Mouse (Mus musculus) adipocyte (in vitro differentiated cells): ENCODE measurements around the gene Gdpgp1.
A peak's percentile ranks its signal among the peaks of the same experiment; 100 is the strongest.

ENCODE experiments used
- DNase-seq: peaks from one replicate; pipeline ENCODE4 v3.0.0-alpha.2; 2016; ENCODE audit warnings: low spot score

Gdpgp1 gene

GRCm38 (mm10) chr7:80227065-80227464, 5.6 kb upstream of the Gdpgp1 start:
- no peak for DNase-seq

DNA sequence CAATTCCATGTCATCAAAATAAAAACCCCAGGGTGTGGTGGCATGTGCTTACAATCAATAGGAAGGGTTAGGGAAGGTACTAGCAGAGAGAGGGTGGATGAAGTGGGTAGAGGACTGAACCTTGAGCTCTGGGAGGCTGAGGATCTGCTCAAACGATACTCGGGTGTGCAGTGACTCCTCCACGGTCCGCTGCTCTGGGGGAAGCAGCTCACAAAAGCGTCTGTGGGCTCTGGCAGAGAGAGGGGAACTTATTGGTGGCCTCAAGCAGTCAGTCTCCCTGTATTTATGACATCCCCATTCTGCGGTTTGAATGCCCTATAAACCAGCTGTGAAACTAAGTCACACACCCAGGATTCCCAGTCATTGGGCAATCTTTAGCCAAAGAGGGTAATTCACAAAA, 2.5 kb upstream of the Gdpgp1 start:
- no peak for DNase-seq

- peak; percentile 45 for DNase-seq
Observed at GRCm38 (mm10) chr7:80231971-80232488, 635 bp upstream of the Gdpgp1 start.

DNA sequence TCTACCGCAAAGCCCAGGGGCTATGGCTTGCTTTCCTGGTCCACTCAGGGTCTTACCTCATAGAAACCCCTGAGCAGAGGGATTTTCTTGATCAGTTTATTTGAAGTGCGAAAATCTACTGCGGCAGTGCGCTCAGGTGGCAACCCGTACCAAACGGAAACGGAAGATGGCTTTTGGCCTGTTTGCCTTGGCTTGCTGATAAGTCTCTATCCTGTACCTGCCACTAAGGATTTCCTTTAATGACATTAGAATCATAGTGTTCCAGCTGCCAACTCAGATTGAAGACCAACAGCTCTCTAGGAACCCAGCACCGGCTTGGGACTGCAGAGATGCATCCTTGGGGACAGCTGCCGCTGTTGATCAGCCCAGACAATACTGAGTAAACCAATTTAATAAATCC, 1.1 kb downstream of the Gdpgp1 start:
- DNase-seq, result no peak

GRCm38 (mm10) chr7:80238542-80238941, 5.9 kb downstream of the Gdpgp1 start:
- DNase-seq, result no peak

DNA sequence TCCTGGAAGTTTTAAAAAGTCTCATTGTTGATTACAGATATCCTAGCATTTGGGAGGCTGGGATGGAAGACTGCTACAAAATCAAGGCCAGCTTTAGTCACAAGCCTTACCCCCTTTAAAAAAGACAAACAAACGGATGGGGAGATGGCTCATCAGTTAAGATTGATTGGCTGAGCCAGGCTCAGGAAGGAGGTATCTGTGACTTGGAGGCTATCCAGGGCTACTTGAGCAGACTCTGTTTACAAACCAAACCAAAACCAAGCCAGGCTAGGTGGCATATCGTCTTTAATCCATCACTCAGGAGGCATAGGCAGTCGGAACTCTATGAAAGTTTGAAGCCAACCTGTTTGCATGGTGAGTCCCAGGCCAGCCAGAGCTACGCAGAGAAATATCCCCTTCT, 9.0 kb downstream of the Gdpgp1 start:
- no peak for DNase-seq

DNA sequence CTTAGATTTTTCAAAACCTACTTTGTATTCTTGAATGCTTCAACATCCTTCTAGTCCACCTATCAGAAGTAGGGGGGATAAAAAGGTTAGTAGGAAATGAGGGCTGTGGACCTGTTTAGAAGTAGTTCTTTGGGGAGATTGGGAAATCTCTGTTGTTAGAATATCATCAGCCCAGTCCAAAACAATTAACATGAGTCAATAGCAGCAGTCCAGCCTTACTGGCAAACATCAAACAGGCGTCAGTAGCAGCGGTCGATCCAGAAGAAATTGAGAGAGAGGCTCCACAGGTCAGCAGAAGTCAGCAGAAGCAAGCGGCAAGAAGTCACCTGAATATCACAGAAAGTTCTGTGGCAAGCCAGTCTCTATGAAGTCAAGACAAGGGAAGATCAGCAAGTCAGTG, 12.2 kb downstream of the Gdpgp1 start:
- DNase-seq, result no peak

DNA sequence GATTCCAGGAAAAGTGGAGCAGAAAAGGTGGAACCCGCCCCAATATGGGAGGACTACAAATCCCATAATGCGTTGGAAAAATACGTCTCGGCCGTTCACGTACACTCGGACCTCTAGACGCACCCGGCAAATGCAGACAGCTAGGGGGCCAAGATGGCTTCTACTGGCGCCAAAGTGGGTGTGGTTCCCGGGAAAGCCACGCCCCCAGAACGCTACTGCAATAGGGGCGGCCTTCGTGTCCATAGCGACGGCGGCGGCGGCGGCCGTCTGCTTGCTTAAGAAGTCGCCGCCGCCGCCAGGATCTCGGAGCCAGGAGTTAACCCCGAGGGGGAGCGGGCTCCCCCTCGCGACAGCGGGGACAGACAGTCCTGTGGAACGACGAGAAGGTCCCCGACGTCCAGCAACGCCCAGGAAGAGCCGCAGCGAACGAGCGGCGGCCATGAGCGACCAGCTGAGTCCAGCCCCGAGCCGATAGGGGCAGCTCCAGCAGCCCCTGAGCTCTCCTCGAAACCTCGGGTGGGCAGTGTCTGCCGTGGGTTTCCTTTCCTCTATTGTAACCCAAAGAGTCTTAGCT, 13.6 kb downstream of the Gdpgp1 start, which contains the start of gene Ttll13:
Ttll13 (plus strand) TSS at position 229 of the 574 bp plus-strand sequence.
- peak; percentile 92 for DNase-seq

DNA sequence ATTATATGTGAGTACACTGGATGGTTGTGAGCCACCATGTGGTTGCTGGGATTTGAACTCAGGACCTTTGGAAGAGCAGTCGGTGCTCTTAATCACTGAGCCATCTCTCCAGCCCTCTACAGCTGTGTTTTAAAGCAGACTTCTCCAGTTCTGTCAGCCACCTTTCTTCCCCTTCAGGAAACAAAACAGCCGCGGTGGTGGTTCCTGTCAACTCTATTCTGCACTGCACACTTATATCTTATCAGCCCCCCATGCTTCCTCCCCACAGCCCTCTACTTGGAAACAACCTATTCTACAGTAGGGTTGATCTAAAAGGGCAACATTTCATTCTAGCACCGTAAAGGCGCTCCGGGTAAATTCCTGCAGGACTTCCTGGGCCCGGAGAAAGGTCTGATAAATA, 14.2 kb downstream of the Gdpgp1 start:
- no peak for DNase-seq

DNA sequence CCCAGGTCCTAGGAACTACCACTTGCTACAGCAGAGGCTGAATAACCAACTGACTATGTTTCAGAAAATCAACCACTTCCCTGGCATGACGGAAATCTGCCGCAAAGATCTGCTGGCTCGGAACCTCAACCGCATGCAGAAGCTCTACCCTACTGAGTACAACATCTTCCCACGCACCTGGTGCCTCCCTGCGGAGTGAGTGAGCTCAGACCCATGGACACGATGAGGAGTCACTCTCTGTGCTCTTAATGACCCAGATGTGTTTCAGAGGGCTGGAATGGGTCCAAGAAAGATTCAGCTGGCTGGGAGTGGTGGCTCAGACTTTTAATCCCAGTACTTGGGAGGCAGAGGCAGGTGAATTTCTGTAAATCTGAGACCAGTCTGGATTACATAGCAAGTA, 19.8 kb downstream of the Gdpgp1 start:
- DNase-seq, result no peak

DNA sequence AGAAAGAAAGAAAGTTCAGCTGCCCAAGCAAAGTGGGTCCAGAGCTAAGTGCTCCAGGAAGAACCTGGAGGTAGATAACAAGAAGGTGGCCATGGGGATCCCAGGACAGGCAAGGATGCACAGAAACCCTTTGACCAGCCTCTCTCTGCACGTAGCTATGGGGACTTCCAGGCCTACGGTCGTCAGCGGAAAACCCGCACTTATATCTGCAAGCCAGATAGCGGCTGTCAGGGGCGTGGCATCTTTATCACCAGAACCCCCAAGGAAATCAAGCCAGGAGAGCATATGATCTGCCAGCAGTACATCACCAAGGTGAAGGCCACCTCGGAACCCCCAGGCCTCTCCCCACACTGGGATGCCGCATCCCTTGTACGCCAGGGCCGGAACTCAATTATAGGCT, 20.2 kb downstream of the Gdpgp1 start:
- no peak for DNase-seq

DNA sequence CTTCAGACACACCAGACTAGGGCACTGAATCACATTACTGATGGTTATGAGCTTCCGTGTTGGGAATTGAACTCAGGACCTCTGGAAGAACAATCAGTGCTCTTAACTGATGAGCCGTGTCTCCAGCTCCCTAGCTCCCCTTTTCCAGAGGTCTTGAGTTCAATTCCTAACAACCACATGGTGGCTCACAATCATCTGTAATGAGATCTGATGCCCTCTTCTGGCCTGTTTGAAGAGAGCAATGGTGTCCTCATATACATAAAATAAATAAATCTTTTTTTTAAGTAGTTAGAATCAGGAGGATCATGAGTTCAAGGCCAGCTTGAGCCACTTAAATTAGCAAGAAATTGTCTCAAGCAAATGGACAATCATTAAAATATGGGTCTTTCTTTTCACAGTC, 23.3 kb downstream of the Gdpgp1 start:
- DNase-seq, result peak; percentile 14

DNA sequence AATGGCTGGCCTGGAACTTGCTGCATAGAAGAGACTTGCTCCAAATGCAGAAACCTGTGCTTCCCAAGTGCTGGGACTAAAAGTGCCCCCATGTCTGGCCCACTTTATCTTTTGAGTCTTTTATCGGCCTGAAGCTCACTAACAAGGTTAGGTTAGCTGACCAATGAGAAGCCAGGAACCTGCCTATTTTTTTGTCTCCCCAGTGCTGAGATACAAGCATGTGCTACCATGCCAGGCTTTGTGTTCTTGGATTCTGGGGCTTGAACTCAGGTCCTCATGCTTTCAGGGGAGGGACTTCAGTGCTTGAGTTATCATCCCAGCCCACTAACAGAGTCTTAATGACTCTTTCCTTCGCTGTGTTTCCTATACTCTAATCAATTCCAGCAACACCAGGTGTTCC, 25.0 kb downstream of the Gdpgp1 start:
- DNase-seq, result no peak

DNA sequence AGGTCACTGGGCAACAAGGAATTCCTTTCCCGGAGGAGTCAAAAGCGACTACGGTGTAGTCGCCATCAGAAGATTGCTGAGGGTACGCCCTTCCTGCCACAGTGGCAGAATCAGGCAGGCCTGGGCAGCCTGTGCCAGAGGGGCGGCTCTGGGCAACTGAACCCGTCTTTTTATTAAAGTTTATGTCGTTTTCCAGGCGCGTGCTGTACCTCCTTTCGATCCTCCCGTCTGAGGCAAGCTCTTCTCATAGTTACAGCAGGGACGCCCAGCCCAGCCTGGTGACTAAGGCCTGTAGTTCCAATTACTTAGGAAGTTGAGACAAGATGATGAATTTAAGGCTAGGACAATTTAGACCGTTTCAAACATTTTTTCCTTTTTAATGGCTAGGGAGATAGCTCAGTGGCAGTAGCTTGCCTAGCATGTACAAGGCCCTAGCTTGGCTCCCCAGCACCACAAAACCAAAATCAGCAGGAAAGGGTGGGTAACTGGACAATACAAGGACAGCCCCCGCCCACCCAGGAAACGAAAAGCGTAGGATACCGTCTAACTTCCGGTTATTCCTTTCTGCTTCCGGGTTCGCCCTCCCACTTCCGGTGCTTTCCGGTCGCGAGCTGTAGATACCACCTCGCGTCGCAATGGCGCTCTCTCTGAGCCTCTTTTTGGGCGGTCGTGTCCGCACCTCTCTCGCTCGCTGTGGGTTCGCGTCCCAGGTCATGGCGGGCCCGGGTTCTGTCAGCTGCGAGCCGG, 28.1 kb downstream of the Gdpgp1 start, which contains the start of gene Ngrn:
Ngrn (plus strand) TSS at position 591 of the 747 bp plus-strand sequence.
- DNase-seq, result peak; percentile 88

DNA sequence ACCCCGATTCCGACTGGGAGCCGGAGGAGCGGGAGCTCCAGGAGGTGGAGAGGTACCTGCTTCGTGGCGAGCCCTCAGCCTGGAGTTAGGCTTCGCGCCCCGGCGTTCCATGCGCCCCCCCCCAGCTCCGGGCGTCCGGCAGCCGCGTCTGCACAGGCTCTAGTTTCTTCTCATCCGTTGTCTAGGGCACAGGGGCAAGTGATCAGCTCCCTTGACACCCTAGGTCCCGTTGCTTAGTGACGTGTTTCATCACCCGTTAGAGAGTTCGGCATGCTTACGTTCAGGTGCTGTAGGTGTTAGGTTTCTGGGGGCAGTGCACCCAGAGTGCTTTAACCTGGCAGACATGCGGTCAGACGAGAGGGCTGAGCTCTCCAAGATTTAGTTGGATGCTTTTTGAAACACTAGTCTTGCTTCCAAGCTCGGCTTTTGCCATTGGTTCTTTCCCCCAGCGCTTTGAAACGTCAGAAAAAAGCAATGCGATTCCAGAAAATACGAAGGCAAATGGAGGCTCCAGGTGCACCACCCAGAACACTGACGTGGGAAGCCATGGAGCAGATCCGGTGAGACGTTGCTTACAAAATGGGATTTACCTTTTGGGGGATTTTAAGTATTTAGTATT, 28.8 kb downstream of the Gdpgp1 start:
- DNase-seq, result peak; percentile 22

- DNase-seq, result no peak
Observed at GRCm38 (mm10) chr7:80264606-80265005, 31.9 kb downstream of the Gdpgp1 start.

DNA sequence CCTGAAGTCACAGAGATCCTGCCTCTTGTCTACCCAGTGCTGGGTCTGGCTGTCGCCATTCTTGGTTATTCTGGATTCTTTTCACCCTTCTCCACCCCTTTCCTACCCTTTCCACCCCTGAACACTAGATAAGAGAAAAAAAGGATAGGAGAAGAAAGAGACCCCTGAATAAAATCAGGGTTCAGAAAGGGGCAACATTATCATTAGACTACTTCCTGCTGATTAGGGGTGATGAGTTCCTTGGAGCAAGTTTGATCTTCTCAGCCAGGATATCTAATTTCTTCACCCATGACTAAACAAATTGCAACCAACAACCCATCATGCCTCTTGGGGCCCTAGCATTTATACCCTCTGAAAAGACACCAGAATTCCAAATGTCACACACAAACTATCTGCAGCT, 35.1 kb downstream of the Gdpgp1 start:
- no peak for DNase-seq

GRCm38 (mm10) chr7:80268897-80269750, 36.5 kb downstream of the Gdpgp1 start, which contains the start of gene Vps33b:
Gene Vps33b (plus strand): TSS chr7:80269649.
- DNase-seq, result peak; percentile 91

DNA sequence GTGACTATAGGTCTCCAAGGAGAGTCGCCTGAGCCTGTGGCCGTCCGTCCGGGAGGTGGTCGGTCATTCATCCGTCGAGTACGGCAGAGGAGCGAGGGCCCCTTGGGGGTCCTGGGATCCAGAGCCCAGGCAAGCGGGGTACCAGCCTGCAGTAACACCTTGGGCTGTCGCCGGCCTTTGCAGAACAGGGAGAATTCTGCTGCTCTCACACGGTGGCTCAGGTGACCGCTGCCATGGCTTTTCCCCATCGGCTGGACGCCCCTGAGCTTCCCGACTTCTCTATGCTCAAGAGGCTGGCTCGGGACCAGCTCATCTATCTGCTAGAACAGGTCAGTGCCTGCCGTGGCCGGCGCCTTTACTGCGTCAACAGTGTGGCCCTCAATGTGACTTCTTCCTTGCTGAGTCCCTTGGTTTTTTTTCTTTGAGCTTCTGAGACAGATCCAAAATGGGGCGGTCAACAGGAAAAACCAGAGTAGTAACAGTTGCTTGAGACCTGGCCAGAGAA, 37.1 kb downstream of the Gdpgp1 start:
- DNase-seq, result peak; percentile 55

DNA sequence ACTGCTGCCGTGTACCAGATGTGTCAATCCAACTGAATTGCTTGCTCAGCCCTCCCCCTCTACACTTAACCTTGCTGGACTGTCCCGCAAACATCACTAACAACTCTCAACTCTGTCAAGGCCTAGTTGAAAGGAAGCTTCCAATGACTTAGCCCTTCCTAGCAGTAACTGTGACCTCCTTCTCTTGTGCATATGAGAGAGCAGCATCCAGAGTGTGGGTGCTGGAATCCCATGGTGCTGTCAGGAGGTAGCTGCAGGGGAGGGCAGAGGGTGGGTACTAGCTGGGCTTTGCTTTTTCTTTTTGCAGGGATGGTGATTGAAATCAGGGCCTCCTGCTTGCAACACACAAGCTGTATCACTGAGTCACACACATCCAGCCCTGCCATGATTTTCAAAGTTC, 40.8 kb downstream of the Gdpgp1 start:
- no peak for DNase-seq

DNA sequence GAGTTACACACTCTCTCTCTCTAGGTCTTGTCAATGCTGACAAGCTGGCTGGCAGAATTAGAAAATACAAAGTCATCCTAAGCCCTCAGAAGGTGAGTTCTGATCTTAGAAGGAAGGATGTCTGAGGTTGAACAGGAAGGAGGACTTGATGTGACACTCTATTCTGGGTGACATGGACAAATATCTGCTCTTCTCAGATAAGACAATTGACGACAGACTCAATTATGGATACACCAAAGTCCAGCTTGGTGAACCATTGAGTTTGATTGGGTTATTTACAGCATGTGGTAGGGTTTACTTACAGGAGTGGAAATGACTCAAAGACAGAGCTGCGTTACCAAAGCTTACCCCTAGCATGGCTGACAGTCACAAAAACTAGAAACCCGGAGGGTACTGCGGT, 43.7 kb downstream of the Gdpgp1 start:
- DNase-seq, result no peak

DNA sequence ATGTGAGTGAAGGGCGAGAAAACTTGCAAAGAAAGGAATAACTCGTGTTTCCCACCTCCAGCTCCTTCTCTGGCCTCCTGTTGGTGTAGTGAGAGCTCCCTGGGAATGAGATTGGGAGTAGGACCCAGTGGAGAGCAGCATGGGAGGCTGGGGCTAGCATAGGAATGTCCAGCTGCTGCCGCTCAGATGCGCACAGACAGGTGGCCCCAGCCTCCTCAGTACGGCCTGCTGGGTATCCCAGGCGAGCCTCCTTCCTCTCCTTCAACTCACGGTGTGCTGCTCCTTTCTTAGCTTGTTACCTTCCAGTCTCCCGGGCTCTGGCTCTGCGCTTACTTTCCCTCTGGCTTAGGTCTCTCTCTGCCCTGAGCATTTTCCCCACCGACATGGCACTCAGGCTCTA, 47.4 kb downstream of the Gdpgp1 start:
- no peak for DNase-seq
